Comparison of ENCODE assay signal across 18 mouse cellular contexts in the genomic region with DNA sequence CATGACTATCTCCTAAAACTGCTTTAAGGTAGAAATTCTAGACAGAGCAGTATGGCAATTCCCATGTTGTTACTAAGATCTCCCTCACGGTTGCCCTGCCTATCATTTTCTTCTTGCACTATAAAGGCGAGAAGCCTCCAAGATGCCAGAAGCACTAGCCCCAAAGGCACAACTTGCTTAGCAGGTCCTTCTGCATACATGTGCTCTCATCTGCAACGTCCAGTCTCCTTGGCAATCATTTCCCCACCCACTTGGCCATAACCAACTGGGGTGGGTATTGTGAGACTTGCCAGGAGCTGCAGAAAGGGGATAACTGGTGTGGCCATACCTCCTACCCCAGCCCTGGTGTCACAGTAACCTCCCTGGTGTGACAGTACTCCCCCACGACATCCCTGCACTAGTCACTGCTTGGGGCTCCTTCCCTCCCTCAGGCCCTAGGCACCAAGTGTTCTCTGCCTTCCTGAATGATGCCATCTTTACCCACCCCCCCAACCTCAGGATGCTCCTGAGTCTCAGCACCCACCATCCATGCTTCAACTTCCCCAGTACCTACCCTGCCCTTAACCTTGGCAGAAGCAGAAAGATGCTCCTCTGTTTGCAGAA.
DNase-seq lines count a peak whose midpoint lies in the region; ATAC-seq and TF ChIP-seq lines count a peak whose summit lies in the region.
"Had no signal": no experiment of that assay in that cellular context is flagged by ENCODE, and none has a peak within 500 bp of the region (broad histone marks: within the 10 kb centered on the region; RNA-seq: fewer than 3 reads in every experiment).

No protein-coding gene starts in this region.

- no peak for TF ChIP-seq CTCF in lung, postnatal 0 days (IDR thresholded peaks at IDR 0.05)

- no peak for ATAC-seq in lung, postnatal 0 days
- ATAC-seq: forebrain, embryonic 13.5 days; forebrain, postnatal 0 days had no signal

- peaks cover 4% of the 10 kb centered on the region; the same call in 1 of the 2 replicates for H3K4me1 ChIP-seq in lung, postnatal 0 days (ENCODE audit: insufficient read depth, low read depth, low read length)
- peaks cover 33% of the 10 kb centered on the region for H3K4me1 ChIP-seq in embryonic facial prominence, embryonic 10.5 days

- H3K27ac ChIP-seq in lung, postnatal 0 days (ENCODE audit: low read length), result no peak overlapping the region
- peak overlapping the region; percentile 40; the same call in 1 of the 2 replicates for H3K27ac ChIP-seq in embryonic facial prominence, embryonic 10.5 days (replicated peaks)
- H3K27ac ChIP-seq: embryonic facial prominence, embryonic 13.5 days; forebrain, embryonic 13.5 days; heart, embryonic 13.5 days had no signal

- H3K27me3 ChIP-seq in lung, postnatal 0 days (replicated peaks; ENCODE audit: insufficient read depth, low read length), result no peaks in the 10 kb centered on the region
- no peaks in the 10 kb centered on the region for H3K27me3 ChIP-seq in embryonic facial prominence, embryonic 10.5 days (replicated peaks; ENCODE audit: low read depth, poor library complexity, severe bottlenecking)
- H3K27me3 ChIP-seq: embryonic facial prominence, embryonic 13.5 days; forebrain, embryonic 13.5 days; heart, embryonic 13.5 days had no signal

- H3K4me2 ChIP-seq in lung, postnatal 0 days (replicated peaks; ENCODE audit: low read depth, low read length), result no peak overlapping the region
- H3K4me2 ChIP-seq: embryonic facial prominence, embryonic 13.5 days; forebrain, embryonic 13.5 days; heart, embryonic 13.5 days had no signal

- no peak overlapping the region for H3K4me3 ChIP-seq in lung, postnatal 0 days (ENCODE audit: low read depth, low read length)
- H3K4me3 ChIP-seq in embryonic facial prominence, embryonic 10.5 days, result no peak overlapping the region
- H3K4me3 ChIP-seq: embryonic facial prominence, embryonic 13.5 days; forebrain, embryonic 13.5 days; heart, embryonic 13.5 days had no signal

- H3K36me3 ChIP-seq in lung, postnatal 0 days (ENCODE audit: insufficient read depth, low read length), result no peaks in the 10 kb centered on the region
- H3K36me3 ChIP-seq in embryonic facial prominence, embryonic 10.5 days (replicated peaks), result no peaks in the 10 kb centered on the region
- H3K36me3 ChIP-seq: embryonic facial prominence, embryonic 13.5 days; heart, embryonic 13.5 days had no signal

- DNase-seq in kidney, adult 11 months, result peak; percentile 3
- no peak for DNase-seq in kidney, adult 18-20 months
- peak; percentile 12 to 14 for DNase-seq in kidney, postnatal 4 days
- DNase-seq in kidney, postnatal 10 days, result no peak
- DNase-seq in lung, postnatal 0 days (ENCODE audit: low spot score), result peak; percentile 33
- no peak for DNase-seq in lung, postnatal 10 days
- DNase-seq in embryonic facial prominence, embryonic 10.5 days (ENCODE audit: low spot score), result no peak
- no peak for DNase-seq in liver
- DNase-seq: adrenal gland, postnatal 10 days; cerebellum, adult 11 months; cerebellum, adult 8-10 months; cerebellum, postnatal 25 days; forebrain, postnatal 0 days; gastrocnemius, postnatal 14 days; heart, postnatal 36 days had no signal

- WGBS in lung, postnatal 0 days, result 56% methylated on average over 4 of the region's 4 CpGs
- WGBS in embryonic facial prominence, embryonic 10.5 days, result 73% methylated on average over 4 of the region's 4 CpGs

- no peak for TF ChIP-seq EP300 in lung, postnatal 0 days (IDR thresholded peaks at IDR 0.05)

- H3K9me3 ChIP-seq in lung, postnatal 0 days (ENCODE audit: low read length), result no peaks in the 10 kb centered on the region
- no peaks in the 10 kb centered on the region for H3K9me3 ChIP-seq in embryonic facial prominence, embryonic 10.5 days
- H3K9me3 ChIP-seq: embryonic facial prominence, embryonic 13.5 days; forebrain, embryonic 13.5 days; heart, embryonic 13.5 days had no signal

- no peak overlapping the region for H3K9ac ChIP-seq in lung, postnatal 0 days (replicated peaks; ENCODE audit: low read depth)
- H3K9ac ChIP-seq: embryonic facial prominence, embryonic 13.5 days; forebrain, embryonic 13.5 days; forebrain, postnatal 0 days; heart, embryonic 13.5 days had no signal

Comparison
In these comparisons a context has a peak if more than half of its experiments do, and no peak if none do; other contexts are left out.
1. DNase-seq: peak in kidney, adult 11 months (single experiment), kidney, postnatal 4 days (2 of 2) and lung, postnatal 0 days (single experiment); none in kidney, adult 18-20 months (single experiment), kidney, postnatal 10 days (single experiment), lung, postnatal 10 days (single experiment), embryonic facial prominence, embryonic 10.5 days (single experiment) and liver (single experiment).